Mouse (Mus musculus) CH12.LX (cell line): ENCODE measurements at regions not wholly inside any gene's neighbourhood (a gene's known extent, or its start where the extent isn't known, plus 50 kb on each side); places are given as distances from the start of the nearest gene placed in this dataset.

ENCODE experiments used
- CHD2 ChIP-seq: IDR thresholded peaks from 2 replicates; pipeline ENCODE4 v1.6.1; 2011; ENCODE audit warnings: low read length, improper control_type of control experiment
- CTCF ChIP-seq, 2 experiments: IDR thresholded peaks in 1 of 2; conservative IDR thresholded peaks in 1 of 2; 2 replicates each; pipeline ENCODE4 v1.5.1; 2011 to 2012; ENCODE audit warnings: low read depth in 2 of 2, low read length in 2 of 2, improper control_type of control experiment in 1 of 2, inconsistent platforms in 1 of 2, mild to moderate bottlenecking in 1 of 2, moderate library complexity in 1 of 2
- EP300 ChIP-seq: IDR thresholded peaks from 2 replicates; pipeline ENCODE4 v1.6.1; 2011; ENCODE audit warnings: low read length, improper control_type of control experiment
- GABPA ChIP-seq: IDR thresholded peaks from 2 replicates; pipeline ENCODE4 v1.6.1; 2012; ENCODE audit warnings: low read depth, low read length, improper control_type of control experiment, inconsistent platforms; ENCODE audit not compliant: insufficient replicate concordance
- HCFC1 ChIP-seq: IDR thresholded peaks from 2 replicates; pipeline ENCODE4 v1.6.1; 2012; ENCODE audit warnings: low read depth, mild to moderate bottlenecking, inconsistent platforms, low read length, improper control_type of control experiment
- MYC ChIP-seq: IDR thresholded peaks from 2 replicates; pipeline ENCODE4 v1.6.1; 2011; ENCODE audit warnings: low read depth, mild to moderate bottlenecking, improper control_type of control experiment, low read length
- NELFE ChIP-seq: IDR thresholded peaks from 2 replicates; pipeline ENCODE4 v1.6.1; 2011; ENCODE audit warnings: low read depth, low read length, improper control_type of control experiment
- POLR2AphosphoS2 ChIP-seq: IDR thresholded peaks from 2 replicates; pipeline ENCODE4 v1.6.1; 2011; ENCODE audit warnings: low read depth, low read length, improper control_type of control experiment
- ZC3H11A ChIP-seq: IDR thresholded peaks from 2 replicates; pipeline ENCODE4 v1.6.1; 2012; ENCODE audit warnings: low read depth, mild to moderate bottlenecking, inconsistent platforms, low read length, improper control_type of control experiment
- ZMIZ1 ChIP-seq: IDR thresholded peaks from 2 replicates; pipeline ENCODE4 v1.6.1; 2012; ENCODE audit warnings: low read depth, mild to moderate bottlenecking, inconsistent platforms, low read length, improper control_type of control experiment
- ZNF384 ChIP-seq: IDR thresholded peaks from 2 replicates; pipeline ENCODE4 v1.6.1; 2012; ENCODE audit warnings: low read depth, low read length, improper control_type of control experiment, inconsistent platforms

- TF ChIP-seq POLR2AphosphoS2 (no peak), CTCF (conservative IDR thresholded peaks at IDR 0.05 in 1 of 2, IDR thresholded peaks at IDR 0.05 in 1 of 2; ENCODE audit: low read depth in 2 of 2, low read length in 2 of 2) (no peak), EP300 (no peak), MYC (no peak), HCFC1 (no peak), ZMIZ1 (no peak), GABPA (no peak), CHD2 (no peak), NELFE (no peak), ZC3H11A (no peak), ZNF384 (no peak)
These were observed 481.1 kb upstream of the Nrsn1 start for GRCm38 (mm10) chr13:25751409-25751777.
